Mouse (Mus musculus) B cell, adult 62 days (primary cell): ENCODE results near the gene Dio1. TPM values are rescaled to one million over a fixed set of nuclear protein-coding genes. Genes with fewer than 3 reads are reported as not detected.

Experiments used
- total RNA-seq: library from RNA; stranded (reverse); gene quantifications from 4 replicates; pipeline ENCODE4 v1.2.4, GENCODE M21; 2023

Gene Dio1
- total RNA-seq: not detected in 4 replicates

DNA sequence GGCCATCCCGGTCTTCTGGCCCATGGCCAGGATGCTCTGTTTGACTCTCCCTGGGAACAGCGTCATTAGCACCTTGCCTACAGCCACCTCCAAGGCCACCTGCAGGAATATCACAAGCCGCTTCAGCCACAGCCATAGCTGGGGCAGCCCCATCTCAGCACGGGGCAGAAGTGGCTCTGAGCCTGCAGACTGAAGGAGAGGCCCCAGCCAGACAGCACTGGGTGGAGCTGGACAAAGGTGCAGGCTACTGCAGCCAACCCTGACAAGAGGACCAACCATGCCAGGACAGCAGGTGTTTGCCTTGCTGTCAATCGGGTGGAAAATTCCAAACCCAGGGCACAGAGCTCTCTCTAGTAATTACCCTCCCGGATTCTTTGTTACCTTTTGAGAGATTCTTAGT is at the start of gene Dio1:
Gene Dio1, minus strand, starts transcription at position 204 of the 400 bp plus-strand sequence.

DNA sequence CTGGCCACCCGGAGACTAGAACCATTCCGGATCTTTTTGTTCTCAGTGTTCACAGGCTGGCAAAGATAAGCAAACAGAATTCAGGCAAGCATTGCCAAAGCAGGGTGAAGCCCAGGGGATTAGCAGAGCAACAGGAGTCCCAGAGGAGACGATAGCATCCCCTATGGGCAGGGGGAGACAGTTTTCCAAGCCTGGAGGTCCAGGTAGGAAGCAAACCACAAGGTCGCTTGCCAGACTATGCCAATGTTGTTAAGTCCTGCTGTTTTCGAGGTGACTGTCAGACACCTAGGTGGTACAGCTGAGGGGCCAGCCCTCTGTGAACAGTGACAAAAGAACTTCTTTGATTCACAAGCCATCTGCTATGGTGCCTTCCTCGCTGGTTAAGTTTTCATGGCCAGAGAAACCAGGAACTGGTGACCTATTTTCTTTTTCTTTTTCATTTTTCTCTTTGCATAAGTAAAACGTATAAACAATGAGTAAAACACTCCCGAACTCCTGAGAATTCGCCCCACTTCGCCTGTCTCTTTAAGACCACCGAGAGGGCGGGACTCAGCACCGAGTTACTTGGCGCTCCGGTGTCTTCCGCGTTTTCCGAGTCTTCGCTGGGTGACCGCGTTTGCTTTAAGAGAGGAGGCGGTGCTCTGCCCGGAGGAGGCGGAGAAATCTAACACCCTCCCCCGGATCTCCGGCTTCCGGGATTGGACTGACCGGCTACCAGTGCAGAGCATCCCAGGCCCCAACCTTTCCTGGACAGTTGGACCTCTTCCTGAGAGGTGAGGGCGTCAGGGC is 6.9 kb upstream of the Dio1 start, which contains the start of gene Yipf1:
Gene Yipf1, plus strand, starts transcription at position 674 of the 789 bp plus-strand sequence.

DNA sequence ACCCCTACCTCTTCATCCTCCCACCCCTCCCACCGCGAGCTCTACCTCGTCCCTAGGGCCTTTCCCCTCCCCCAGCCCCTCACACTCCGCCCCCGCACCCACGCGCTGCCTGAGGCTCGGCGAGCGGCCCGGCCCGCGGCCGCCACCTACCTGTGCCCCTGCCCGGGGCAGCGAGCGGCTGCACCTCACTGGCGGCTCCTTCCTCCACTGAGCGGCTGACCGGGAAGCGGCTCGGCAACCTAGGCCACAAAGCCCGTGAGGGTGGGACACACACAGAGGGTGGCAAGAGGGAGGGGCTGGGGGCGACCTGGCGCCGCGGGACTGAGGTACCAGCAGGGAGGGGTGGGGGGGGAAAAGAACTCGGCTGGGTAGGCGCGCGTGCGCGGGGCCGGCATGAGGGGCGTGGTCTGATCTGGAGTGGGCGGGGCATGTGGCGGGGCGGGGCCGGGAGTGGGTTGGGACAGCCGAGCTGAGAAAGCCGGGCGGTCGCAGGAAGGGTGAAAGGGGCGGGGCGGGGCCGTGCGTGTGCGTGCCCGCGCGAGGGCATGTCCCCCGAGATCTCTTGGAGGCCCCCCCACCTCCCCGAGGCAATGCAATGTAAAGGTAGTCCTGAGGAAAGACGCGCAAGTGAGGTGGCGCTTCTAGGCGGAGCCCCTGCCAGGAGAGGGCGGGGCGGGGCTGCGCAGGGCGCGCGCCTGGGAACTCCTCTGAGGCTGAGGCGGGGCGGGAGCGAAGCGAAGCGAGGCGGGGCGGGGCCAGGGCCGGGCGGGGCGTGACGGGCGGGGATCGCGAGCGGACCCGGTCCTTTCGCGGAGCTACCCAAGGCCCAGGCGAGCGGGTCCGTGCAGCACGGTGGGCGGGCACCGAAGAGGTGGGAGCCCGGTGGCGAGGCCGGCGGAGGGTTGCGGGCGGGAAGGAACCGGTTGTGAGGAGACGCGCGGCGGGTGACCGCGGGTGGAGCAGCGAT is 53.6 kb downstream of the Dio1 start, which contains the start of the genes Lrrc42 and Hspb11:
Gene Lrrc42, minus strand, starts transcription at position 408 of the 967 bp plus-strand sequence.
Gene Hspb11, plus strand, starts transcription at position 469 of the 967 bp plus-strand sequence.

Other genes with a start within 250 kb of the Dio1 start
- 69.3 to 77.2 TPM (median 75.1 TPM) in 4 replicates for gene Mrpl37, start 240.3 kb downstream of the Dio1 start, total RNA-seq
- gene Cyb5rl, start 240.2 kb downstream of the Dio1 start, total RNA-seq: 6.3 to 17.5 TPM (median 12.8 TPM) in 4 replicates
- 0.22 to 0.95 TPM in 2 of 4 replicates, not detected in the others for gene Cdcp2, start 210.3 kb downstream of the Dio1 start, total RNA-seq
- 76.8 to 87.5 TPM (median 81.0 TPM) in 4 replicates for gene Tmem59, start 128.8 kb downstream of the Dio1 start, total RNA-seq
- 33.6 to 40.0 TPM (median 36.0 TPM) in 4 replicates for gene Tceanc2, start 128.1 kb downstream of the Dio1 start, total RNA-seq
- gene Ldlrad1, start 98.0 kb downstream of the Dio1 start, total RNA-seq: not detected in 4 replicates
- gene Lrrc42, start 53.6 kb downstream of the Dio1 start, total RNA-seq: 16.1 to 25.8 TPM (median 22.4 TPM) in 4 replicates
- gene Hspb11, start 53.6 kb downstream of the Dio1 start, total RNA-seq: 9.9 to 19.2 TPM (median 13.7 TPM) in 4 replicates
- 37.6 to 46.4 TPM (median 43.4 TPM) in 4 replicates for gene Yipf1, start 7.2 kb upstream of the Dio1 start, total RNA-seq
- gene Ndc1, start 60.6 kb upstream of the Dio1 start, total RNA-seq: 6.5 to 10.0 TPM (median 8.2 TPM) in 4 replicates
- gene Glis1, start 127.4 kb upstream of the Dio1 start, total RNA-seq: 0.42 to 1.7 TPM (median 0.66 TPM) in 3 of 4 replicates, not detected in the other